Mouse (Mus musculus): ENCODE measurements around the gene Chil5. TPM values are rescaled to one million over a fixed set of nuclear protein-coding genes. Genes with fewer than 3 reads are reported as not detected.

The Chil5 gene
- total RNA-seq, 2 experiments from 2014 or later = not detected

Other genes starting within 250 kb of the Chil5 start
- 100 to 1,000 TPM; 135 to 179 TPM for gene Rap1a, start 231.5 kb downstream of the Chil5 start, total RNA-seq (2021)
- gene Adora3, start 162.0 kb downstream of the Chil5 start, total RNA-seq (2021) = under 1 TPM; 0.33 to 0.80 TPM
- gene Tmigd3, start 161.9 kb downstream of the Chil5 start, total RNA-seq (2021) = not detected
- gene I830077J02Rik, start 100.2 kb downstream of the Chil5 start, total RNA-seq (2021) = 1 to 10 TPM; 1.0 to 1.2 TPM
- 10 to 100 TPM; 44.0 to 66.5 TPM for gene Wdr77, start 73.4 kb downstream of the Chil5 start, total RNA-seq (2021)
- gene Atp5f1, start 72.7 kb downstream of the Chil5 start, total RNA-seq (2021) = 100 to 1,000 TPM; 342 to 391 TPM
- gene Ovgp1, start 59.1 kb downstream of the Chil5 start, total RNA-seq (2021) = under 1 TPM; 0.48 to 0.93 TPM
- gene Pifo, start 18.2 kb downstream of the Chil5 start, total RNA-seq (2021) = not detected
- gene Chia1, start 80.4 kb upstream of the Chil5 start, total RNA-seq (2021) = not detected
- gene Chil3, start 134.8 kb upstream of the Chil5 start, total RNA-seq (2021) = under 1 TPM; 0.26 to 0.83 TPM
- not detected for gene Chil4, start 186.7 kb upstream of the Chil5 start, total RNA-seq (2021)

Measured in adrenal gland, adult 18-20 months (tissue).